Mouse (Mus musculus) ES-E14 (cell line): ENCODE data around the gene Arhgap19.

Source experiments
- CHD2 ChIP-seq: IDR thresholded peaks from 2 replicates; pipeline ENCODE4 v1.6.1; 2014; ENCODE audit warnings: mild to moderate bottlenecking, low read depth, low read length, inconsistent platforms
- HCFC1 ChIP-seq: IDR thresholded peaks from 2 replicates; pipeline ENCODE4 v1.6.1; 2012; ENCODE audit warnings: low read length, inconsistent platforms, borderline replicate concordance; ENCODE audit not compliant: insufficient read depth
- ZNF384 ChIP-seq: IDR thresholded peaks from 2 replicates; pipeline ENCODE4 v1.6.1; 2012; ENCODE audit warnings: low read depth, low read length, inconsistent platforms

DNA sequence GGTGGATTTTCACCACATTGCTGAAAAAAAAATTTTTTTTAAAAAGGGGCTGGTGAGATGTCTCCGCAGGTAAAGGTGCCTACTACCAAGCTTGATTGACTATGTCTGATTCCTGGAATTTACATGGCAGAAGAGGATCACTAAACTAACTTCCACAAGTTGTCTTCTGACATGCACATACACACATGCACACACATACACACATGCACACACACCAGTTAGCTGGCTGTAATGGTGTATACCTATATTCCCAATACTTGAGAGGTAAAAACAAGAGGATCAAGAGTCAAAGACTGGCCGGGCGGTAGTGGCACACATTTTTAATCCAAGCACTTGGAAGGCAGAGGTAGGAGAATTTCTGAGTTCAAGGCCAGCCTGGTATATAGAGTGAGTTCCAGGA is 37.8 kb upstream of the Arhgap19 start:
- no peak for TF ChIP-seq HCFC1
- TF ChIP-seq ZNF384: no peak
- no peak for TF ChIP-seq CHD2
